Mouse (Mus musculus) E14TG2a.4 (cell line): ENCODE measurements around the gene Rrp36.

Experiments used
- H3K27me3 ChIP-seq: 2 replicates; pipeline ENCODE4 v1.6.1; 2014; ENCODE audit warnings: low read length, control low read depth; ENCODE audit not compliant: insufficient read depth
- H3K36me3 ChIP-seq: 2 replicates; pipeline ENCODE4 v1.6.1; 2014; ENCODE audit warnings: low read length, control low read depth; ENCODE audit not compliant: insufficient read depth
- H3K4me1 ChIP-seq: replicated peaks from 2 replicates; pipeline ENCODE4 v1.6.1; 2014; ENCODE audit warnings: low read depth, low read length, control low read depth
- H3K4me3 ChIP-seq: replicated peaks from 2 replicates; pipeline ENCODE4 v1.5.1; 2014; ENCODE audit warnings: mild to moderate bottlenecking, low read length
- H3K9me3 ChIP-seq: 2 replicates; pipeline ENCODE4 v1.6.1; 2014; ENCODE audit warnings: low read length, control low read depth
- CTCF ChIP-seq: conservative IDR thresholded peaks from 2 replicates; pipeline ENCODE4 v1.5.1; 2014; ENCODE audit warnings: low read length
- NANOG ChIP-seq: IDR thresholded peaks from 2 replicates; pipeline ENCODE4 v1.6.1; 2014; ENCODE audit warnings: borderline replicate concordance, low read length, mixed read lengths
- POU5F1 ChIP-seq: IDR thresholded peaks from 2 replicates; pipeline ENCODE4 v1.6.1; 2014; ENCODE audit warnings: low read length, borderline replicate concordance

Gene Rrp36

GRCm38 (mm10) chr17:46678911-46679310, 4.8 kb upstream of the Rrp36 start:
- no peaks in the 10 kb centered on the region for H3K9me3 ChIP-seq
- H3K36me3 ChIP-seq, result peaks cover 61% of the 10 kb centered on the region
- H3K4me3 ChIP-seq, result peak overlapping the region; percentile 93
- H3K4me1 ChIP-seq, result peaks cover 84% of the 10 kb centered on the region
- H3K27me3 ChIP-seq, result no peaks in the 10 kb centered on the region
- TF ChIP-seq CTCF, result no peak
- no peak for TF ChIP-seq NANOG
- no peak for TF ChIP-seq POU5F1

- peaks cover 56% of the 10 kb centered on the region for H3K36me3 ChIP-seq
- TF ChIP-seq NANOG (no peak), POU5F1 (no peak)
These were observed 4.3 kb upstream of the Rrp36 start, which contains the start of gene Mea1 for GRCm38 (mm10) chr17:46678416-46678815. Gene Mea1 (plus strand): TSS chr17:46678793.

GRCm38 (mm10) chr17:46674530-46675283, 555 bp upstream of the Rrp36 start:
- Histone ChIP-seq H3K36me3 (peaks cover 75% of the 10 kb centered on the region), H3K4me1 (peaks cover 91% of the 10 kb centered on the region), H3K9me3 (no peaks in the 10 kb centered on the region), H3K27me3 (no peaks in the 10 kb centered on the region), H3K4me3 (peak overlapping the region; percentile 85)
- TF ChIP-seq POU5F1, result no peak
- no peak for TF ChIP-seq NANOG
- TF ChIP-seq CTCF, result no peak

More at GRCm38 (mm10) chr17:46678416-46678815, 4.3 kb upstream of the Rrp36 start, which contains the start of gene Mea1:
- Histone ChIP-seq H3K4me1 (peaks cover 80% of the 10 kb centered on the region), H3K9me3 (no peaks in the 10 kb centered on the region), H3K4me3 (peak within 1 kb of the TSS; percentile 93), H3K27me3 (no peaks in the 10 kb centered on the region)

GRCm38 (mm10) chr17:46669911-46670310, 4.2 kb downstream of the Rrp36 start:
- Histone ChIP-seq H3K36me3 (peaks cover 75% of the 10 kb centered on the region), H3K9me3 (no peaks in the 10 kb centered on the region), H3K27me3 (no peaks in the 10 kb centered on the region), H3K4me3 (no peak overlapping the region), H3K4me1 (peaks cover 64% of the 10 kb centered on the region)
- TF ChIP-seq CTCF (no peak), POU5F1 (no peak), NANOG (no peak)

DNA sequence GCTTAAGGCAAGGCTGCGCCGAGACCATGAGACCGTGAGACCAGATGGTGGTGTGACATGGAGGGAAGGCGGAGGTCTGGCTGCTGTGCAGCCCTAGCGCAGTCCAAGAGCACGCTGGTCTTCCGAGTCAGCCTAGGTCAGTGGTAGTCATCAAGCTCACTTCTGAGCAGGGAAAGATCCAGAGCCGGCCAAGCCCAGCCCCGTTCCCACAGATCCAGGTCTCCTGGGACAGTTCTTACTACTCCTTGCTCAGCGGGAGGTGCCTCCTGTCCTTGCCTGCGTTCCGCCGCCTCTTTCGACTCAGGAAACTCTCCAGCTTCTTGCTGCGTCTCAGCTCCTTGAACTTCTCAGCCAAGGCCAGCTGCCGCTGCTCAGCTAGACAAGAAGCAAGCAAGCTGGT, 6.4 kb downstream of the Rrp36 start:
- peaks cover 91% of the 10 kb centered on the region for H3K36me3 ChIP-seq
- no peak overlapping the region for H3K4me3 ChIP-seq
- H3K9me3 ChIP-seq, result no peaks in the 10 kb centered on the region
- no peaks in the 10 kb centered on the region for H3K27me3 ChIP-seq
- TF ChIP-seq NANOG (no peak), POU5F1 (no peak), CTCF (no peak)
- H3K4me1 ChIP-seq, result peaks cover 65% of the 10 kb centered on the region

DNA sequence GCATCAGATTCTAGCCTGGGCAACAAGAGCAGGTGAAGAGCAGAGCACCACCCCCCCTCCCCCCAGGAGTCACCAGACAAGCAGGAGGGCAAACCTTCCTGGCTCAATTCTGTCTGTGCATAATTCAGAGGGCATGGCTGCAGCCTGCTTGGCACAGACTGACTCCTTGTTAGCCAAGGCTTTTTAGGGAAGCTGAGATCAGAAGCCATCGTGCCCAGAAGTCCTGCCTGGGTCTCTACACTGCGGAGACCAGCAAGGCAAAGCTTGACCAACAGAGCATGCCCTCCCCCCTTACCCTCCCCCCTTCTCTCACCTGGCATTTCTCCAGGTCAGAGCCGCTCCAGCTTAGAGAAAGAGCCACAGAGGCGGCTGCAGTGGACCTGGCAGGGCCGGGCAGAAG, 11.4 kb downstream of the Rrp36 start:
- no peak for TF ChIP-seq NANOG
- TF ChIP-seq POU5F1, result no peak
- no peak for TF ChIP-seq CTCF
- Histone ChIP-seq H3K36me3 (peaks cover 92% of the 10 kb centered on the region), H3K9me3 (no peaks in the 10 kb centered on the region), H3K4me3 (no peak overlapping the region), H3K4me1 (peaks cover 49% of the 10 kb centered on the region), H3K27me3 (no peaks in the 10 kb centered on the region)

GRCm38 (mm10) chr17:46661981-46662380, 12.2 kb downstream of the Rrp36 start:
- no peak for TF ChIP-seq POU5F1
- TF ChIP-seq CTCF, result no peak
- Histone ChIP-seq H3K4me1 (peaks cover 52% of the 10 kb centered on the region), H3K27me3 (no peaks in the 10 kb centered on the region), H3K9me3 (no peaks in the 10 kb centered on the region), H3K4me3 (no peak overlapping the region), H3K36me3 (peaks cover 95% of the 10 kb centered on the region)

- H3K36me3 ChIP-seq, result peaks cover 94% of the 10 kb centered on the region
- no peaks in the 10 kb centered on the region for H3K27me3 ChIP-seq
- H3K9me3 ChIP-seq, result no peaks in the 10 kb centered on the region
- no peak overlapping the region for H3K4me3 ChIP-seq
- TF ChIP-seq CTCF, result no peak
- TF ChIP-seq NANOG, result no peak
- no peak for TF ChIP-seq POU5F1
- peaks cover 52% of the 10 kb centered on the region for H3K4me1 ChIP-seq
These were observed 12.8 kb downstream of the Rrp36 start for GRCm38 (mm10) chr17:46661351-46661750.

- no peak for TF ChIP-seq NANOG
- TF ChIP-seq POU5F1, result no peak
- no peak for TF ChIP-seq CTCF
- Histone ChIP-seq H3K27me3 (peaks cover 3% of the 10 kb centered on the region; the same call in 1 of the 2 replicates), H3K4me1 (peaks cover 81% of the 10 kb centered on the region), H3K36me3 (peaks cover 87% of the 10 kb centered on the region), H3K4me3 (no peak overlapping the region), H3K9me3 (no peaks in the 10 kb centered on the region)
These were observed 18.1 kb downstream of the Rrp36 start for GRCm38 (mm10) chr17:46656054-46656453.
